Mouse (Mus musculus): ENCODE data around the gene Lmx1b.

- TF ChIP-seq CTCF (conservative IDR thresholded peaks at IDR 0.05 in 1 of 2, IDR thresholded peaks at IDR 0.05 in 1 of 2; ENCODE audit: low read depth in 2 of 2, low read length in 2 of 2) (no peak), POLR2A (IDR thresholded peaks at IDR 0.05; ENCODE audit: low read depth, low read length) (no peak), ZKSCAN1 (IDR thresholded peaks at IDR 0.05; ENCODE audit: borderline replicate concordance, low read depth, low read length) (no peak), E2F4 (IDR thresholded peaks at IDR 0.05; ENCODE audit: insufficient replicate concordance, low read depth, low read length) (no peak), MAFK (IDR thresholded peaks at IDR 0.05; ENCODE audit: insufficient replicate concordance, low read length) (no peak), POLR2AphosphoS2 (IDR thresholded peaks at IDR 0.05; ENCODE audit: low read depth, low read length) (no peak), USF1 (IDR thresholded peaks at IDR 0.05; ENCODE audit: low read depth, low read length) (no peak), MAX (IDR thresholded peaks at IDR 0.05; ENCODE audit: low read length) (no peak)
Measured at GRCm38 (mm10) chr2:33555573-33555972, 84.7 kb downstream of the Lmx1b start.
